Mouse (Mus musculus) stomach, postnatal 0 days (tissue): ENCODE results near the gene Plxna4.

ENCODE experiments used
- CTCF ChIP-seq: IDR thresholded peaks from 2 replicates; pipeline ENCODE4 v1.5.1; 2016; ENCODE audit warnings: antibody characterized with exemption, low read depth, mild to moderate bottlenecking, moderate library complexity
- EP300 ChIP-seq: optimal IDR thresholded peaks from 2 replicates; pipeline ENCODE3; 2016; ENCODE audit warnings: antibody characterized with exemption

DNA sequence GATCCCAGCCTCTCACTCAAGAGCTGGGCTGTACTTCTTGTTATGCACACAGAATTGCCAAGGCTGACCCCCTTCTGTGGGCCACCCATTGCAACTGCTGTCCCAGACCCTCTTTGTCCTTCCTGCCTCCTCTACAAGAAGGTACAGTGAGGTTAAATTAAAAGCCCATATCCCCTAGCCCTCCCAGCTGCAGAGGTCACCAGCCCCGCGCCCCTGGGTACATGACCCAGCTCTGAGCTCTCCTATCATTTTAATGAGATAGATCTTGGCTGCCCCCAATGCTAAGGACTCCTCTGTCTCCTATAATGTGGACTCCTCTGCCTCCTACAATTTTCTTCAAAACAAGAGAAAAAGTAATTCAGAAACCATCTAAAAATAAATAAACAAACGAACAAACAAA is 69.4 kb downstream of the Plxna4 start:
- TF ChIP-seq CTCF (no peak), EP300 (no peak)
